Mouse (Mus musculus) ovary, postnatal 14 days (tissue): ENCODE results near the gene Cd93.

Experiments
- DNase-seq: peaks from one replicate; pipeline ENCODE4 v3.0.0; 2022; ENCODE audit warnings: low spot score

Cd93 gene

GRCm38 (mm10) chr2:148443249-148443958 is at the start of gene Cd93:
Gene Cd93, minus strand, starts transcription at chr2:148443563.
- no peak for DNase-seq

DNA sequence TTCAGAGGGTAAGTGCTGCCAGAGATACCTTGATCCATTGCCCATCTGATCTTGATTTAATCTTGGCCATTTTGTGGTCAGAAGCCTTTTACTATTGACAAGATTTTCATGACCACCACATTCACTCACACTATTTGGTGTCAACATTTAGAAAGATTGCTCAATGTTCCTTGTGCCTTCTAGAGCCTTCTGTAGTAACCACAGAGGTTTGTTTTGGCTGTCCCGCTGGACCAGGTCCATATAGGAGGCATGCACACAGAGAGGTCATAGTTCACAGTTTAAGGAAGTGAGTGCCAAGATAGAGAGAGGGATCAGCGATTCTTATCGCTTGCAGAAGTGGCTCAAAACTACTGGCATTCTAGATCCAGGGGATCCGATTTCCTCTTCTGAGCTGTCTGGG is 48.7 kb upstream of the Cd93 start:
- DNase-seq, result no peak

GRCm38 (mm10) chr2:148490150-148490549 is 46.8 kb upstream of the Cd93 start:
- DNase-seq, result no peak

DNA sequence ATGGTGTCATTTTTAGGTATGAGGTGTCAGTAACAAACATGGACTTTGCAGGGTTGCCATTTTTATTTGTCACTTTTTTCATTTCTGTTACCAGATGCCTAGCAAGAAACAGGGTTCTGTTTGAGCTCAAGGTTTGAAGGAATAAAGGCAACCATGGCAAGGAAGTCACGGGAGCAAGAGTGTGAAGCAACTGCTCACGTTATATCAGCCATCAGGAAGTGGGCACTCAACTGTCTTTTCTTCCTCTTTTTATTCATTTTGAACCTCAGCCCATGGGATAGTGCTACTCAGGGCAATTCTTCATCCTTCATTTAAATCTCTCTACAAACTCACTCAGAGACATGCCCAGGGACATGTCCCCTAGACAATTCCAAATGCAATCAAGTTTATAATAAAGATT is 45.5 kb upstream of the Cd93 start:
- DNase-seq, result no peak

GRCm38 (mm10) chr2:148485576-148485975 is 42.2 kb upstream of the Cd93 start:
- no peak for DNase-seq

DNA sequence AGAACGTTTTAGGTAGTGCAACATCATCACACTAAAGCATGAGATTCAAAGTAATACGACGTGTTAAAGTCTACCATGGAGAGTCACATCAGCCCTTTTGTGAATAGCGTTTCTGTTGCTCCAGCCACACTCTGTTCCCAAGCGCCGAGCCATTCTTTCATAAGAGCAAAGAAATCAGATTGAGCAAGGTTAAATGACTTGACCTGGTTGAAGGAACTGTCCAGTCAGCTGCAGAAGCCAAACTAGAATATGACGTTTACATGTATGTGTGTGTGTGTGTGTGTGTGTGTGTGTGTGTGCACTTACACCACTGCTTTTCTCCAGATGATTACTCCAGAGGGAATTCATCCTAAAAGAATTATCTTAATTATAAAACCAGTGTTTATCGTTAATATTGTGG is 37.0 kb upstream of the Cd93 start:
- no peak for DNase-seq

DNA sequence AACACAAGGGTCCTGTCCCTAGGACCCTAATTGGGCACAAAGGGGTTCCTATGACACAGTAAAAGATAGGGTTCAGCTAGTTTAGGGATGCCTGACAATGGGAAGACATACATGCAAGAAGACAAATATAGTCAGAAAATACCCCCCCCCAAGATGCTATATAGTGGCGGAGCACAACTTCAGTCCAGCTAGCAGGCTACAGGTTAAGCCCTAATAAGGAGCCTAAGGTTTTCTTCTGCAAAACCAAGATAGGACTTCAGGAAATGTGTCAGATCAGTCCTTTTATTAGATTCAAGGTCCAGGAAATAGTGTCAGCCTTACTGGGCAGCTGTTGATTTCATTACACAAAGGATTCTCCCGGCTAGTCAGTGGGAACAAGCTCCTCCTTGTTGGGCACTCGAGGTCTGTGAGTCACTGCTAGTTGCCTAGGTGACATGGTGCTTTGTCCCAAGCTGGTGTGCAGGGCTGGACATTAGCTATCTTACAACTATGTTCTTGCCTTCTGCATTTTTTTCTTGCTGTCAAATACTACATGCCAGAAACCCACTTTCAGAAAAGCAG is 34.9 kb upstream of the Cd93 start:
- DNase-seq, result no peak

GRCm38 (mm10) chr2:148477346-148477745 is 34.0 kb upstream of the Cd93 start:
- DNase-seq, result no peak

- no peak for DNase-seq
Observed at GRCm38 (mm10) chr2:148476576-148476975, 33.2 kb upstream of the Cd93 start.

DNA sequence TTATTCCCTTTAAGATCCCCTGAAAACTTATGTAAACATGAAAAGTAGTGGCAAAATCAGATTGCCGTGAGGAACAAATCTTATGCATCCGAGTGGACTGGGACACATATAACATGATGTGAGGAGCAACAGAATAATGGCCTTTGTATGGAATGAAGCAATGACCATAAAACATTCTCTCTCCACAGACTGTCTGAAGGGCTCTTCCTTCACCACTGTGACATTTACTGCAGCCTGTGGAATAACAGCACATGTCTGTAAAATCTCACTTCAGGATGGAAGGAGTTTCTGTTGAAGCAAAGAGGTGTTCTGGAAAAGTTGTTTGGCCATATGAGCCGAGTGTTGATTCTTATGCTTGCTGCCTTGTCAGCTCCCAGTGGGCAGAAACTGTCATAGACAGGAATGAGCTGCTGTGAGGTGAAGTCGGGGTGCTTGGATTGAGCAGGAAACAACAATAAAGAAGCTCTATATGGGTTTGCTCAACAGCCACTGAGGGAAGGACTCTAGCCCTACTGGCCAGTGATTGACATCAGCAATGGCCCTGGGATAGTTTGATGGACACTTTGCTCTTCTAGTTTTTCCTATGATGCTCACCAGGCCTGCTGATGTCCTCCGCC is 32.6 kb upstream of the Cd93 start:
- DNase-seq, result no peak

- DNase-seq, result no peak
Observed at GRCm38 (mm10) chr2:148469341-148470238, 26.2 kb upstream of the Cd93 start.

GRCm38 (mm10) chr2:148467921-148468440 is 24.6 kb upstream of the Cd93 start:
- no peak for DNase-seq

- DNase-seq, result no peak
Observed at GRCm38 (mm10) chr2:148455341-148455740, 12.0 kb upstream of the Cd93 start.

DNA sequence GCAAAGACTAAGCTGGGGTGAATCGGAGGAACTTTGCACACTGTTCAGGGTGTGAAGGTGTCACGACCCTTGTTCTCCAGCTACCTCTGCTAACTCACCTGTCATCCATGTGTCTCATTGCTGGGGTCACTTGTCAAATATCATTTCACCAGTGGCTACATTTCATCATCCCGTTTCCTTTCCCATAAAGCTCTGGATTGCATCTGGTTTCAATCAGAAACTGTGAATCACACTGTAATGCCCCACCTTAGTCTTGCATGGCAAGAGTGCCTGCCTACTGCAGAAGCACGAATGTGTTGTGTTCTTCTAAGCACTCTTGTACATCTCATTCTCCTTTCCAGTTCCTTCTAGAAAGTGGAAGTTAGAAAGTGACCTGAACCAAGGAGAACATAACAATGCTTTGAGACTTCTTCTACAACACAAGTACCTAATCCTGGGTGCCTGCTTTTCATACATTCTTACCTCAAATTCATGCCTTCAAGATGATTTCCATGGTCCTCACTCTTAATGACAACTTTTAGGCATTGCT is 10.7 kb upstream of the Cd93 start:
- DNase-seq, result no peak

GRCm38 (mm10) chr2:148453061-148453460 is 9.7 kb upstream of the Cd93 start:
- DNase-seq, result no peak

GRCm38 (mm10) chr2:148451498-148451897 is 8.1 kb upstream of the Cd93 start:
- no peak for DNase-seq

- DNase-seq, result no peak
Observed at GRCm38 (mm10) chr2:148450616-148451015, 7.3 kb upstream of the Cd93 start.

- DNase-seq, result no peak
Observed at GRCm38 (mm10) chr2:148449659-148450058, 6.3 kb upstream of the Cd93 start.

GRCm38 (mm10) chr2:148446446-148446845 is 3.1 kb upstream of the Cd93 start:
- no peak for DNase-seq

- DNase-seq, result no peak
Observed at GRCm38 (mm10) chr2:148445616-148446015, 2.3 kb upstream of the Cd93 start.

DNA sequence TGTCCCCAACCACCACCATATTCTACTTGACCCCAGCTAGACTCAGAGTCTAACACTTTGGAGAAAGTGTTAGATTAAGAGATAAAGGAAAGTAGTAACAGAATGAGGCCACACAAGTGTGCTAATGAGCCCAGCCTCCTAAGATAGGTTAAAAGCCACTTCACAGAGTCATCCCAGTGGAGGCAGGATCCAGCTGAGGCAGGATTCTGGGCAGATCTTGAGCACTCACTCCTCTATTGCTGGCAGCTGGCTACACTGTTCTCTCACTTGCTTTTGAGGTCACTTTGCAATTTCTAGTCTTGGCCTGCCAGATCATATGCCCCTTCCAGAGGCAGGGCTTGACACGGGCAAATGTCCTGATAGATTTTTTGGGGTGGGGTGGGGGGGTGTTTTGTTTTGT is 1.1 kb upstream of the Cd93 start:
- no peak for DNase-seq

- no peak for DNase-seq
Observed at GRCm38 (mm10) chr2:148442710-148443109, 653 bp downstream of the Cd93 start.
